Mouse (Mus musculus) stomach, postnatal 0 days (tissue): ENCODE results near the gene Phf20. TPM values are rescaled to one million over a fixed set of nuclear protein-coding genes. Genes with fewer than 3 reads are reported as not detected.

Experiments
- ATAC-seq: fragments of 200-750 bp; cut with Nextera tagmentation; 2 replicates; pipeline ENCODE4 v1.8.0; 2017; ENCODE audit not compliant: low FRiP score, low TSS enrichment
- DNase-seq: peaks from one replicate; pipeline ENCODE4 v3.0.0-alpha.2; 2016; ENCODE audit warnings: low spot score
- H3K27ac ChIP-seq: fragments of 300-500 bp; sonication (generic); replicated peaks from 2 replicates; pipeline ENCODE4 v1.5.1; 2014; ENCODE audit warnings: mild to moderate bottlenecking, control low read depth
- H3K27me3 ChIP-seq: fragments of 300-500 bp; sonication (generic); 2 replicates; pipeline ENCODE4 v1.6.1; 2014; ENCODE audit warnings: low read length; ENCODE audit not compliant: control insufficient read depth, insufficient read depth
- H3K36me3 ChIP-seq: fragments of 300-500 bp; sonication (generic); 2 replicates; pipeline ENCODE4 v1.6.1; 2014; ENCODE audit warnings: low read length, mixed read lengths; ENCODE audit not compliant: control insufficient read depth, insufficient read depth
- H3K4me1 ChIP-seq: fragments of 300-500 bp; sonication (generic); replicated peaks from 2 replicates; pipeline ENCODE4 v1.6.1; 2014; ENCODE audit warnings: antibody characterized with exemption; ENCODE audit not compliant: control insufficient read depth, insufficient read depth
- H3K4me2 ChIP-seq: fragments of 300-500 bp; sonication (generic); replicated peaks from 2 replicates; pipeline ENCODE4 v1.6.1; 2014; ENCODE audit warnings: low read depth, mild to moderate bottlenecking, control low read depth, moderate library complexity
- H3K4me3 ChIP-seq: fragments of 300-500 bp; sonication (generic); 2 replicates; pipeline ENCODE4 v1.5.1; 2014; ENCODE audit warnings: low read depth, low read length, control low read depth
- H3K9ac ChIP-seq: fragments of 300-500 bp; sonication (generic); 2 replicates; pipeline ENCODE4 v1.6.1; 2014; ENCODE audit warnings: mild to moderate bottlenecking, low read length, control low read depth, mixed read lengths
- H3K9me3 ChIP-seq: fragments of 300-500 bp; sonication (generic); 2 replicates; pipeline ENCODE4 v1.6.1; 2016; ENCODE audit warnings: low read length; ENCODE audit not compliant: control insufficient read depth
- CTCF ChIP-seq: IDR thresholded peaks from 2 replicates; pipeline ENCODE4 v1.5.1; 2016; ENCODE audit warnings: antibody characterized with exemption, low read depth, mild to moderate bottlenecking, moderate library complexity
- EP300 ChIP-seq: optimal IDR thresholded peaks from 2 replicates; pipeline ENCODE3; 2016; ENCODE audit warnings: antibody characterized with exemption
- WGBS: fragments of 180-500 bp; shearing (Covaris S2); extraction: QIAGEN DNeasy Blood & Tissue Kit; methylation state at CpG from one replicate; pipeline ENCODE4 v1.1.7; 2014; 5-methylcytosine and 5-hydroxymethylcytosine counted together
- polyA plus RNA-seq: library from polyadenylated mRNA; unstranded; fragments of >200 nt; fragmentation: Nextera tagmentation; extraction: Ambion mirVana; gene quantifications from 2 replicates; pipeline ENCODE4 v1.2.1, GENCODE M21; 2015

Gene Phf20
- polyA plus RNA-seq, result 28.4 and 29.3 TPM in 2 replicates

- TF ChIP-seq CTCF, result no peak
- TF ChIP-seq EP300, result no peak
- peak within 1 kb of the TSS; percentile 97 for H3K27ac ChIP-seq
- WGBS, result under 1% methylated on average over 65 of the region's 88 CpGs
These were observed at the start of gene Phf20 for GRCm38 (mm10) chr2:156196302-156197128. TSS of gene Phf20 (plus strand) at chr2:156196466.

DNA sequence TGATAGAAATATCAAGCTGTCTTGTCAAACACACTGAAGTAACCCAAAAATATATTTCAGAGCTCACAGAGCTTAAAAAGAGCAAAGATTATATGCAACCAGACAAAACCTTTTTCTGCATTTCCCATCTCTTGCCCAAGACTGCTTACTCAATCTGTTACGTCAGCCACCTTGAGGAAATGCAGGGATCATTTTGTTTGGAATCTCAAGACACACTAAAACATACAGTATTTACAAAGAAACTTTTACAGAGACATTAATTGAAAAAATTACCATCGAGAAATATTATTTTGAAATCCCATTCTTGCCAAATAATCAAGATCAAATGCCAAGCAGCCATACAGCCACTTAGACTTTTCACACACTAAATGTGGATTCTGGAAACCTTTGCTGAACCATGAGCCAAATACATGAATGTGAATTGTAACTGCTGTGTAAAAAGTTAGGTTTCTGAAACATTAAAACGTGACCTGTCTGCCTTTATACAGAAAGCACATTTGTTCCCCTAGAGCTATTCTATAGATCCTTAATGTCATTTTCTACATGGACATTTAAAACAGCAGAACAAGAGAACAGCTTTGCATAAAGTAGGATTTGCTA lies 48.9 kb upstream of the Phf20 start:
- 74% methylated on average over 3 of the region's 3 CpGs for WGBS
- no peaks in the 10 kb centered on the region for H3K9me3 ChIP-seq
- DNase-seq (no peak), ATAC-seq (no peak)
- no peak overlapping the region for H3K4me2 ChIP-seq
- H3K4me3 ChIP-seq, result no peak overlapping the region
- peaks cover 3% of the 10 kb centered on the region; the same call in 1 of the 2 replicates for H3K4me1 ChIP-seq
- no peak overlapping the region for H3K27ac ChIP-seq
- peaks cover 18% of the 10 kb centered on the region for H3K36me3 ChIP-seq
- H3K27me3 ChIP-seq, result no peaks in the 10 kb centered on the region
- TF ChIP-seq EP300 (no peak), CTCF (no peak)
- H3K9ac ChIP-seq, result no peak overlapping the region

More at GRCm38 (mm10) chr2:156196302-156197128, at the start of gene Phf20:
- ATAC-seq (peak; percentile 99), DNase-seq (peak; percentile 99)
- Histone ChIP-seq H3K9me3 (no peaks in the 10 kb centered on the region), H3K9ac (peak within 1 kb of the TSS; percentile 79), H3K4me2 (peak within 1 kb of the TSS; percentile 79), H3K27me3 (no peaks in the 10 kb centered on the region), H3K4me3 (peak within 1 kb of the TSS; percentile 61), H3K4me1 (no peaks in the 10 kb centered on the region), H3K36me3 (no peaks in the 10 kb centered on the region)

DNA sequence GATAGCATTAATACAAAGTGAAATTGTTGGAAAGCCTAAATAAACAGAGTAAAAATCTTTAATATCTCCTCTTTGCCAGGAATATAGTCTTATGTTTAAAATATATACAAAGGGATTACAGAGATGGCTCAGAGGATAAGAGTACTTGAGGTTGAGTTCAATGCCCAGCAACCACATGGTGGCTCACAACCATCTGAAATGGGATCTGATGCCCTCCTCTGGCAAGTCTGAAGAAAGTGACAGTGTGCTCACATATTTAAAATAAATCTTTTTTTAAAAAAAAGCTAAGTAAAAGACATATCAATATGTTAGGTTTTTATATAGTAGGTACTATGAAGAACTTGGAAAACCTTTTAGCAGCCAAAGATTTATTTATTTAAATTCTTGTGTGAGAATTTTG lies 44.7 kb upstream of the Phf20 start:
- DNase-seq (no peak), ATAC-seq (no peak)
- peaks cover 18% of the 10 kb centered on the region for H3K36me3 ChIP-seq
- H3K4me3 ChIP-seq, result no peak overlapping the region
- TF ChIP-seq EP300 (no peak), CTCF (peak; percentile 35)
- H3K27me3 ChIP-seq, result no peaks in the 10 kb centered on the region
- H3K9ac ChIP-seq, result no peak overlapping the region
- no peak overlapping the region for H3K4me2 ChIP-seq
- H3K4me1 ChIP-seq, result no peaks in the 10 kb centered on the region
- H3K27ac ChIP-seq, result no peak overlapping the region
- H3K9me3 ChIP-seq, result no peaks in the 10 kb centered on the region

GRCm38 (mm10) chr2:156165478-156165877 lies 30.8 kb upstream of the Phf20 start:
- 89% methylated on average over 1 of the region's 1 CpGs for WGBS
- no peak for DNase-seq
- Histone ChIP-seq H3K36me3 (peaks cover 23% of the 10 kb centered on the region), H3K4me1 (no peaks in the 10 kb centered on the region), H3K9me3 (no peaks in the 10 kb centered on the region), H3K27me3 (no peaks in the 10 kb centered on the region), H3K9ac (no peak overlapping the region), H3K27ac (no peak overlapping the region), H3K4me2 (no peak overlapping the region), H3K4me3 (no peak overlapping the region)
- TF ChIP-seq CTCF (no peak), EP300 (no peak)
- ATAC-seq, result no peak

GRCm38 (mm10) chr2:156166557-156166956 lies 29.7 kb upstream of the Phf20 start:
- 92% methylated on average over 5 of the region's 5 CpGs for WGBS
- peaks cover 20% of the 10 kb centered on the region for H3K36me3 ChIP-seq

DNA sequence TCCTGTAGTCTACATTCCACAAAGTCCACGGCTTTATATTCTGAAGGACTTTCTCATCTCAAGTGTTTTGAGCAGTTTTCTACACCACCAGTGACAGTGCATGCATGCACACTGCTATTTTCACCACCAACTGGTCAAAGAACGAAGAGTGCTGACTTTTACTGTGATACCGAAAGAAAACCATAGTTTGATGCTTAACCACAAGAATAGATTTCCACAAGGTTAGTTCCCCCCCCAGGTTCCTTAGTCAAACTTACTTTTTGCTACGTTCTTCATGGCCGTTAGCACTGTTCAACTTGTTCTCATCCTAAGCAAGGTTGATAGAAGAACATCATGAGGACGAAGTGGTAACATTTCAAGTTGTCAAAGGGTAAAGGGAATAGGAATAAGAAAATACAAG lies 19.2 kb upstream of the Phf20 start:
- Histone ChIP-seq H3K27me3 (no peaks in the 10 kb centered on the region), H3K9ac (no peak overlapping the region), H3K4me1 (peaks cover 5% of the 10 kb centered on the region), H3K9me3 (no peaks in the 10 kb centered on the region), H3K4me3 (no peak overlapping the region), H3K36me3 (peaks cover 10% of the 10 kb centered on the region), H3K27ac (no peak overlapping the region), H3K4me2 (0 out of 2 replicates have a peak overlapping the region, but pooled peaks have one; percentile 20)
- 65% methylated on average over 6 of the region's 6 CpGs for WGBS
- TF ChIP-seq EP300, result no peak
- no peak for TF ChIP-seq CTCF
- DNase-seq (no peak), ATAC-seq (no peak)

More at GRCm38 (mm10) chr2:156166557-156166956, 29.7 kb upstream of the Phf20 start:
- no peak overlapping the region for H3K27ac ChIP-seq
- ATAC-seq (no peak), DNase-seq (no peak)
- H3K4me2 ChIP-seq, result no peak overlapping the region
- no peaks in the 10 kb centered on the region for H3K27me3 ChIP-seq
- TF ChIP-seq EP300 (no peak), CTCF (no peak)
- no peak overlapping the region for H3K4me3 ChIP-seq
- H3K9ac ChIP-seq, result no peak overlapping the region
- H3K9me3 ChIP-seq, result no peaks in the 10 kb centered on the region
- H3K4me1 ChIP-seq, result no peaks in the 10 kb centered on the region
